Mouse (Mus musculus) cerebellum, adult 2 months (tissue): ENCODE measurements at regions not wholly inside any gene's neighbourhood (a gene's known extent, or its start where the extent isn't known, plus 50 kb on each side); places are given as distances from the start of the nearest gene placed in this dataset.

ENCODE experiments used
- DNase-seq, 2 experiments: peaks; one replicate each; pipeline ENCODE4 v3.0.0; 2021
- H3K27ac ChIP-seq: fragments of 200-500 bp; 2 replicates; pipeline ENCODE4 v1.5.1; 2012; ENCODE audit warnings: low read length, control low read depth, inconsistent platforms; ENCODE audit not compliant: insufficient read depth
- H3K27me3 ChIP-seq: fragments of 200-500 bp; 2 replicates; pipeline ENCODE4 v1.6.1; 2012; ENCODE audit warnings: inconsistent platforms, mild to moderate bottlenecking, low read length, moderate library complexity; ENCODE audit not compliant: control insufficient read depth, insufficient read depth
- H3K4me1 ChIP-seq: fragments of 200-500 bp; 2 replicates; pipeline ENCODE4 v1.6.1; 2011; ENCODE audit warnings: low read length; ENCODE audit not compliant: control insufficient read depth, insufficient read depth
- H3K4me3 ChIP-seq: fragments of 200-500 bp; replicated peaks from 2 replicates; pipeline ENCODE3; 2011; ENCODE audit warnings: mild to moderate bottlenecking, low read depth, low read length, control low read depth; ENCODE audit not compliant: insufficient read depth
- CTCF ChIP-seq: fragments of 200-500 bp; IDR thresholded peaks from 2 replicates; pipeline ENCODE4 v1.5.1; 2011; ENCODE audit warnings: low read depth, mild to moderate bottlenecking, control low read depth, low read length, moderate library complexity, borderline replicate concordance; ENCODE audit not compliant: insufficient read depth
- POLR2A ChIP-seq: fragments of 200-500 bp; IDR thresholded peaks from 2 replicates; pipeline ENCODE4 v1.6.1; 2011; ENCODE audit warnings: low read length, control low read depth, borderline replicate concordance; ENCODE audit not compliant: insufficient read depth
- WGBS: fragments of 180-500 bp; shearing (Covaris S2); methylation state at CpG from one replicate; pipeline ENCODE4 v1.1.7; 2018; 5-methylcytosine and 5-hydroxymethylcytosine counted together

- Histone ChIP-seq H3K4me1 (no peaks in the 10 kb centered on the region), H3K4me3 (no peak overlapping the region), H3K27ac (no peak overlapping the region), H3K27me3 (no peaks in the 10 kb centered on the region)
- TF ChIP-seq POLR2A: no peak
- no peak for TF ChIP-seq CTCF
- no peak for DNase-seq
- 71% methylated on average over 3 of the region's 3 CpGs for WGBS
Observed at GRCm38 (mm10) chr4:93849178-93849577, 513.9 kb upstream of the Tusc1 start.

- no peaks in the 10 kb centered on the region for H3K27me3 ChIP-seq
- no peaks in the 10 kb centered on the region for H3K4me1 ChIP-seq
- TF ChIP-seq CTCF: no peak
- TF ChIP-seq POLR2A: no peak
- DNase-seq: no peak
- no peak overlapping the region for H3K4me3 ChIP-seq
- no peak overlapping the region for H3K27ac ChIP-seq
Observed at GRCm38 (mm10) chr4:93830701-93831100, 495.4 kb upstream of the Tusc1 start.

DNA sequence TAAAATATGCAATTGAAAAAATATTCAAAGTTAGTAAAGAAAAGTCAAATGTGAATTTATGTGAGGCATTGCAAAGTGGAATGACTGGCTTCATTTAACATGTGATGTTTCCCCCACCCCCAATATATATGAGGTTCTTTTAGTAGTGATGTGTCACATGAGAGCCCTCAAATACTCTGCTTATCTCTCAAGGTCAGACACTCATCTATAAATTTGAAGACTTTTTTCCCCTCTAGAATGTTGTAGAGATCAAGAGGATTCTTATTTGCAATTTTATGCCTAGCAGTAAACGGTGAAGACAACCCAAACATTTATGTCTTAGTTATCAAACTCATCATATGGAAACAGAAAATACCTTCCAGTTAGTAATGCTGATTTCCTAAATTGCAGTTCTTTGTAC lies 457.8 kb upstream of the Tusc1 start:
- H3K27me3 ChIP-seq: no peaks in the 10 kb centered on the region
- H3K27ac ChIP-seq: no peak overlapping the region
- no peak for TF ChIP-seq CTCF
- no peaks in the 10 kb centered on the region for H3K4me1 ChIP-seq
- DNase-seq: no peak
- WGBS: 94% methylated on average over 1 of the region's 1 CpGs
- H3K4me3 ChIP-seq: no peak overlapping the region

DNA sequence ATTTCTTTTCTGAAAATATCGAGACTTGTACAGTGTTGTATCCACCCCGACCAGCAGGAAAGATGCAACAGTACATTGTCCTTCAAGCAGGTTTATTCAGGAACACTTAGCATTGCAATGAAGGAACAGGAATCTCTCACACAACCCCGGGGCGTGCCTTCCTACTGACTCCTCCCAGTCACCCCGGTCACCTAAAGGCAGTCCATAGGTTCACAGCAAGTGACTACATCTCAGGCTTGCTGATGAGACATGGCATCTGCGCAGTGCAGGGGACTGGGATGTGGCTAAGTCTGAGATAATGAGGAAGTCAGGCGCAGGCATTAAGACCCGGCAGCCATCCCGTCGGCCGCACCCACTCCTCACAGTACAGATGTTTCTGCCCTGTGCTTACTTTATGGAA lies 454.8 kb upstream of the Tusc1 start:
- H3K4me1 ChIP-seq: no peaks in the 10 kb centered on the region
- TF ChIP-seq CTCF: no peak
- no peak for TF ChIP-seq POLR2A
- no peak for DNase-seq
- WGBS: 83% methylated on average over 11 of the region's 11 CpGs
- no peaks in the 10 kb centered on the region for H3K27me3 ChIP-seq
- H3K4me3 ChIP-seq: no peak overlapping the region
- H3K27ac ChIP-seq: no peak overlapping the region

GRCm38 (mm10) chr4:93754497-93754896 lies 419.2 kb upstream of the Tusc1 start:
- Histone ChIP-seq H3K27ac (no peak overlapping the region), H3K4me1 (no peaks in the 10 kb centered on the region), H3K4me3 (no peak overlapping the region), H3K27me3 (no peaks in the 10 kb centered on the region)
- TF ChIP-seq CTCF: no peak
- TF ChIP-seq POLR2A: no peak
- WGBS: 92% methylated on average over 2 of the region's 2 CpGs
- DNase-seq: no peak

DNA sequence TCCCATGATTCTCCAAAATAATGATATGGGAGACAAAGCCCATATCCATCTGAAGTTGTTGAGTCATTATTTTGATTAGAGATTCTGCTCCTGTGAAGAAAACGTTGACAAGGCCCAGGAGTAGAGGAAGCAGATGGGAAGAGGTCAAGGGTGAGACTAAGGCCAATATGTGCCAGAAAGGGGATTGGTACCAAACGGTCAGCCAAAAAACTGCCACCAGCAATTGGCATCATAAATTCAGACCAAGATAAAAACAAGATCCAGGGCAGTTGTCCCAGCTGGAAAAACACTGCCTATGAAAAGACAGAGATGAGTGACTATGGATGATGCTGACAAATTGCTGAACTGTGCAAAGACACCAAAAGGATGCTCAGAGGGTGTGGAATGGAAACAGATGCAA lies 411.0 kb upstream of the Tusc1 start:
- WGBS: 10% methylated on average over 2 of the region's 2 CpGs
- no peak overlapping the region for H3K4me3 ChIP-seq
- no peak for TF ChIP-seq POLR2A
- no peak for TF ChIP-seq CTCF
- H3K4me1 ChIP-seq: no peaks in the 10 kb centered on the region
- DNase-seq: no peak
- no peak overlapping the region for H3K27ac ChIP-seq
- H3K27me3 ChIP-seq: no peaks in the 10 kb centered on the region

DNA sequence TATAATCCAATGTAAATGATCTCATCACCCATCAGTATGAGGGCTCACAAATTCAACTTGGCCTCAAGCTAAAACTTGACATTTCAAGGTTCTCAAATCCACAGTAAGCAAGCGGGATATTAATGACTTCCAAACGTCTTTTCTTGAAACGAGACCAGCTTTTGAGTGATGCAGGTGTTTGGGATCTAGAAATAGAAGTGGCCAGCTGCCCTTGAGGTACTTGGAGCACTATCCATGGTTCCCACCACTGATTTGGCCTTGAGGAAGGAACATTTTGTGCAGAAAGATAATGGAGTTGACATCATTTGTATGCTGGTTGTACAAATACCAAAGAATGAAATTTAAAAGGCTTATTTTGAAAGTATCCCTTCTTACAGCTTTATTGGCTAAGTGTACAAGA lies 378.4 kb upstream of the Tusc1 start:
- peak in 1 of 2 experiments; percentile 45 for DNase-seq
- WGBS: 14% methylated on average over 3 of the region's 3 CpGs
- H3K4me1 ChIP-seq: no peaks in the 10 kb centered on the region
- H3K27me3 ChIP-seq: no peaks in the 10 kb centered on the region
- TF ChIP-seq POLR2A (no peak), CTCF (no peak)
- H3K27ac ChIP-seq: no peak overlapping the region
- no peak overlapping the region for H3K4me3 ChIP-seq

- TF ChIP-seq CTCF (no peak), POLR2A (no peak)
- 34% methylated on average over 8 of the region's 8 CpGs for WGBS
- Histone ChIP-seq H3K27ac (no peak overlapping the region), H3K4me1 (no peaks in the 10 kb centered on the region), H3K27me3 (no peaks in the 10 kb centered on the region; the same call in 1 of the 2 replicates), H3K4me3 (no peak overlapping the region)
- DNase-seq: no peak
Observed at GRCm38 (mm10) chr4:93676403-93677039, 341.2 kb upstream of the Tusc1 start.
